Mouse (Mus musculus): ENCODE measurements at regions not wholly inside any gene's neighbourhood (a gene's known extent, or its start where the extent isn't known, plus 50 kb on each side); places are given as distances from the start of the nearest gene placed in this dataset.

- no peak for DNase-seq (ENCODE audit: low spot score in 2 of 2)
These were observed 371.0 kb downstream of the Fam198b start for GRCm38 (mm10) chr3:80255304-80255703.

- no peak for DNase-seq (ENCODE audit: low spot score in 2 of 2)
These were observed 372.1 kb downstream of the Fam198b start for GRCm38 (mm10) chr3:80256383-80256782.

- DNase-seq (ENCODE audit: low spot score in 2 of 2), result no peak
These were observed 378.8 kb downstream of the Fam198b start for GRCm38 (mm10) chr3:80263095-80263494.

- no peak for DNase-seq (ENCODE audit: low spot score in 2 of 2)
These were observed 400.3 kb downstream of the Fam198b start for GRCm38 (mm10) chr3:80284656-80285055.

- no peak for DNase-seq (ENCODE audit: low spot score in 2 of 2)
These were observed 400.9 kb downstream of the Fam198b start for GRCm38 (mm10) chr3:80285246-80285645.

GRCm38 (mm10) chr3:80293485-80293884 is 409.2 kb downstream of the Fam198b start:
- DNase-seq (ENCODE audit: low spot score in 2 of 2), result no peak

DNA sequence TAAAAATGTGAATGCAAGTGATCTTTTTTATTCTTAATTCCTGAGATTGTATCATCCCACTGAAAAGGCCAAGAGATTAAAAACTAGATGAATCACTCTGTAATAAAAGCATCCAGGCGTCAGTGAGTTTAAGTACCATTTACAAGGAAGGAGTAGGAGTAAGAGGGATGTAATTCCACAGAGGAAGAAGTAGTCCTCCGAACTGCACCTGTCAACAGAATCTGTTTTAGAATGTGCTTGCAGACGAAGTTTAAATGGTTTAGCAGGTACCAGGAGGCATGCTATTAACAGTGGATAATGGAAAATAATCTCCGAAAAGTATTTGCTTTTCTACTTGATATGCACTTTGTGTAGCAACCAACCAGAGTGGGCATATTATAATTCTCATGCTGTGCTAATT is 423.3 kb downstream of the Fam198b start:
- no peak for DNase-seq (ENCODE audit: low spot score in 2 of 2)

DNA sequence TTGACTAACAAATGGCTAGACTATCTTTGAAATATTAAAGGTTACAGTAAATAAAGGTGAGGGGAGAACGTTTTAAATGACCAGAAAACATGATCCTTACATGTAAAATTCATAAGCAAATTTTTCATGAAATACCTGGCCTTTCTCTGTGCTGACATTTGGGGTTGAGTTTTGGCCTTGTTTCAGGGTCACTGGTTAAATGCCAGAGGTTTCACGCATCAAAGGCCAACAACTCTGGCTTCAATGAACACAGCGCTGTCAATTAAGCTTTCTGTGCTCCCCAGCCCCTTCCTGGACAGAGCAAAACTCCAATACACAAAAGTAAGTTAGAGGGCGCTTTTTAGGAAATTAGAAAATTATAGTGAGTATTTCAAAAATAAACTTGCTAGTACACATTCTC is 425.6 kb downstream of the Fam198b start:
- no peak for DNase-seq (ENCODE audit: low spot score in 2 of 2)

DNA sequence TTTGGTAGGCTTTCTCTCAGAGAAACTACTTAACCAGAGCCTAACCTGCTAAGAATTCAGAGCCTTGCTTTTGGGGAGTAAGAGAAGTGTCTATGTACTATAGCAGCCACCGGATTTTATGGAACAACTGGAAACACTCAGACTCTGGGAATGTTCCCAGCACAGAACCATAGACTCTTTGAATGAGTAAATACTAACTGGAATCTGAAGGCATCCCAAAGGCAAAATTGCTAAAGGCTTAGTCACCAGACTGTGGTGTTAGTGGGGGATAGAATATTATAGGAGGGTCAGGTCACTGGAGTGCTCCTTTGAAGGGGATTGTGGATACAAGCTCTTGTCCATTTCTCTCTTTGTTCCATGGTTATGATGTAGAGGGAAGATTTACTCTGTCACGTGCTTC is 427.4 kb downstream of the Fam198b start:
- no peak for DNase-seq (ENCODE audit: low spot score in 2 of 2)

DNA sequence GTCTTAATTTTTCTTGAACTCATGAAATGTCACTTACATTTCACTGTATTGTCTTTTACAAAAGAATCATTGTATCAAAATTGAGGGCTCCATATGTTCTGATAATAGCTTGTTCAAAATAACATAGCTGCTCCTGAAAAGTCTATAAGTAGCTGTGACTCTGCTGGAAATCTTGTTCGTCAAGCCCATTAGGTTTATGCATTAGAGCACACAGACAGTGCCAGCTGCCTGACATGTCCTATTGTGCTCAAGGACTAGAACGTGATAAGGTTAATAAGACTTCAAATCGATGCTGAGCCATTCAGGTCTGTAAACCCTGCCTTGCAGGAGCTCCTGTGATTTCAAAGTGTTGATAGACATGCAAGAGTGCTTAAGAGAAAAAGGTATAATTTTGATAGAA is 438.0 kb downstream of the Fam198b start:
- DNase-seq (ENCODE audit: low spot score in 2 of 2), result no peak

GRCm38 (mm10) chr3:80324726-80325125 is 440.4 kb downstream of the Fam198b start:
- DNase-seq (ENCODE audit: low spot score in 2 of 2), result no peak

GRCm38 (mm10) chr3:80331776-80332175 is 447.4 kb downstream of the Fam198b start:
- no peak for DNase-seq (ENCODE audit: low spot score in 2 of 2)

DNA sequence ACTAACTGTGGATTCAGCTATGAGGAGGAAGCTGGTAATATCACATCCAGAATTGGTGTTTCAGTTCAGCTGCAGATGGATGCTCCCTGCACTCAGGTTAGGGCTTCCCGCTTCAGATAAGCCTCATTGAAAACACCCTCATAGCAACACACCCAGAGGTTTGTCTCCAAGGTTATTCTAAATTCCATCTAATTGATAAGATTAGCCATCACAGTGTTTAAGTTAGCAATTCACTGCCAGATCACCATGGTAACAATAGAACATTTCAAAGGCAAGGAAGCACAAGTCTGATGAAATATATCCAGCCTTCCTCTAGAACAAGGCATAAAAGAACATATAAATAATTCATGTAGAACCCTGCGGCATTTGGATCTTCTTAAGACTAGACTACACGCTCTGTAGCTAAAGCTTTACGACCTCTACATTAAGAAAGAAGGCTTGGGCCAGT is 450.1 kb downstream of the Fam198b start:
- no peak for DNase-seq (ENCODE audit: low spot score in 2 of 2)

GRCm38 (mm10) chr3:80336123-80336674 is 451.9 kb downstream of the Fam198b start:
- no peak for DNase-seq (ENCODE audit: low spot score in 2 of 2)

GRCm38 (mm10) chr3:80367972-80368371 is 434.7 kb downstream of the Gria2 start:
- DNase-seq (ENCODE audit: low spot score in 2 of 2), result no peak

DNA sequence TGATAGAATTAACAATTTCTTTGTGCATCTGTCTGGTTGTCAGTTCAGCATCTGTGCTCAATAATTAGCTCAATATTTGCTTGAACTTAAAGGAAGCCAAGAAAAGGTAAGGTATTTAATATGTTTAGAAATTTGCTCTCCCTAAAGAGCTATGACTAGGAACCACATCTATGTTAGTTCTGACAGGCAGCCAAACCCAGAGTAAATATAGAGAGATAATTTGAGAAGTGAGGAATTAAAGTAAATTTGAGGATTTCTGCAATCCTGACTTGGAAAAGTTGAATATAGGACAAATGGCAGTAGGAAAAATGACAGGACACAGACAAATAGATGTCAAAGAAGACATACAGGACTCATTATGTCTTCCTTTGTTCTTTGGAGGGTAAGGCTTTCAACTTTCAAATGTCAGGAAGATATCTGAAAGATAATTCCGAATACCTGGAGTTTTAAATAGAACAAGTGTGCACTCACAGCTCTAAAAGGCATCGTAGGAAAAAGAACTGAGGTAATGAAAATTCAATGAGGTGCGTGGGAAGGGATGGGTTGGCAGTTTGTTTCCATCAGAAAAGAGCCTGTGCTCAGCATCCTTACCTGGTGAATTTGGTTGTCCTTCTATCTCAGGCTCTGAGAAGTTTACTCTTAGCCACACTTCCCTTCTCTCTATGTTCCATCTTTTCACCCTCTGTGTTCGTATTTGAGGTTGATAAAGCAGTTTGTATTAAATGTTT is 433.3 kb downstream of the Gria2 start:
- no peak for DNase-seq (ENCODE audit: low spot score in 2 of 2)

GRCm38 (mm10) chr3:80372436-80372835 is 430.2 kb downstream of the Gria2 start:
- no peak for DNase-seq (ENCODE audit: low spot score in 2 of 2)

GRCm38 (mm10) chr3:80385986-80386385 is 416.6 kb downstream of the Gria2 start:
- no peak for DNase-seq (ENCODE audit: low spot score in 2 of 2)

- DNase-seq (ENCODE audit: low spot score in 2 of 2), result no peak
These were observed 406.4 kb downstream of the Gria2 start for GRCm38 (mm10) chr3:80396240-80396639.

GRCm38 (mm10) chr3:80420453-80420852 is 382.2 kb downstream of the Gria2 start:
- DNase-seq (ENCODE audit: low spot score in 2 of 2), result no peak

GRCm38 (mm10) chr3:80421461-80421860 is 381.2 kb downstream of the Gria2 start:
- no peak for DNase-seq (ENCODE audit: low spot score in 2 of 2)

DNA sequence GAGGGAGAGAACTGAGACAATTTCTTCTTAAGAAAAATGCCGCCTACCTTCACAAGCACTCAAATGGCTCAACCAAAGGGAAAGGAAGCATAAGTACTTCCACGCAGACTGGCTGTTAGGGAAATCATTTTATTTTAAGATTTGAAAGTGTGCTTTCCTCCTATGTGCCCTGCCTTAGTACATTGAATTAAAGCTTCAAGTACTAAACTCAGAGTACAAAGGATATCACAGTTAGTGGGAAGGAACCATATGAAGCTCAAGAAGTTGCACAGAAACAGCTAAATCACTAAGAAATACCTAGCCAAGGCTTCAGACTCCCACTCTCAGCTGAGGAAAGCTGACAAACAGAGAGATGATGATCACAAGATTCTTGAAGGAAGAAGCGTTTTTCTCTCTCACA is 380.5 kb downstream of the Gria2 start:
- DNase-seq (ENCODE audit: low spot score in 2 of 2), result no peak

DNA sequence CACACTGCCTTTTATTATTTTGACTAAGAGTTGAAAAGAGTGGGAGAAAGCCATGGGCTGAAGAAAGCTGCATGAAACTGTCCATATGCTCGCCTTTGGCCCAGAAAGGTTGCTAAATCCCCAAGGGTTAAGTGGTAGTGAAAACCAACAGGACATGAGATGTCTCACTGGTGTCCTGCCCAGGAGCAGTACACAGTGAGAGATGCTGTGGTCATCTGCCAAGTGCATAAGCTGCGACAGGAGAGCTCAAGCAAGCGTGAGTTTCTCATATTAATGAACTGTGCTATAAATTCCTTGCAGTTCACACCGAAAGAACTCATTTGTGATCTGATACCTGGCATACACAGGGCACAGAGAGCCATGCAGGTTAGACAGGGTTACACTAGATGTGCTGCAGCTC is 380.0 kb downstream of the Gria2 start:
- DNase-seq (ENCODE audit: low spot score in 2 of 2), result no peak

Data from adrenal gland, postnatal 4 days (tissue).